Mouse (Mus musculus) T-helper 17 cell (primary cell): ENCODE measurements around the gene Auts2.

ENCODE experiments used
- in situ Hi-C, 2 experiments: fragments of 300-600 bp; cut with MboI, MseI; formaldehyde crosslinking; loops; 1 replicate in 1 of 2; 2 replicates in 1 of 2; pipeline ENCODE4 v1.15.1; 2025; ENCODE audit warnings: high pct_unique_total_duplicates in 2 of 2

Gene Auts2

GRCm38 (mm10) chr5:132268351-132268967 is 274.7 kb downstream of the Auts2 start:
- in situ Hi-C loops, result no loop called here

GRCm38 (mm10) chr5:132265015-132265414 is 278.1 kb downstream of the Auts2 start:
- in situ Hi-C loops, result no loop called here

- in situ Hi-C loops, result no loop called here
Measured at GRCm38 (mm10) chr5:132261750-132262149, 281.4 kb downstream of the Auts2 start.

DNA sequence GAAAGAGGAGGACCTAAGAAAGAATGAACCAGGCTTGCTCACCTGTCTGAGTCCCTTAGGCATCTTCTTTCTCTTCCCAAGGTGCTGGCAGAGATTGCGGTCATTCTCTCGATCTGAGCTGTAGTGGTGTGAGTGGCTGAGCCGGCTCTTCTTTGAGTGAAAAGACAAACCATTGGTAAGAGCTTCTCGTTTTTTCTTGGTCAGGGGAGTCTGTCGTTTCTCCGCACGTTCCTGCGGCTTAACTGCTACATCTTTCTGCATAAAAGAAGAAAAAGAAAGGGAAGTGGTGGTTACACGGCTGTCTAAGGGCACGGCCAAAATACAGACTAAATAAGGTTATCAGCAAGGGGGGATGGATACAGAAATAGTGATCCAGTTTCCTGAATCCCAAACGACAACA is 284.3 kb downstream of the Auts2 start:
- in situ Hi-C loops, result no loop called here

GRCm38 (mm10) chr5:132255579-132255978 is 287.6 kb downstream of the Auts2 start:
- in situ Hi-C loops, result no loop called here

DNA sequence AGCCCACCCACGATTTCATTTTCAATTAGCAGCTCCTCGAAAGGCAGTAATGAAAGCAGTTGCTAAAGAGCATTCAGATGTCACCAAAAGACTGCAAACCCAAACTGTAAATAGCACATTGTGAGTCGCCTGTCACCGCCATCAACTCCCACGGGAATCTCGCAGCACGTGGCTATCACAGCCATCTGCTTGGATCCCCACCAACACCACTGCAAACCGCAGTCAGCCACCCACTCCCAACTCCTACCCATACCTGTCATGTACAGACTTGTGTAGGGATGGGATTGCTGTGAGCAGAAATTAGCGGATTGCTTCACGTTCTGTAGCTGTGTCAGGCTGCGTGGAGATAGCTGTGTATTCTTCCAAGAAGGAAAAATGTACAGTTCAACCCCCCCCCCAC is 293.6 kb downstream of the Auts2 start:
- in situ Hi-C loops, result no loop called here

GRCm38 (mm10) chr5:132248069-132248468 is 295.1 kb downstream of the Auts2 start:
- in situ Hi-C loops, result no loop called here

GRCm38 (mm10) chr5:132235460-132235859 is 307.7 kb downstream of the Auts2 start:
- in situ Hi-C loops, result no loop called here

DNA sequence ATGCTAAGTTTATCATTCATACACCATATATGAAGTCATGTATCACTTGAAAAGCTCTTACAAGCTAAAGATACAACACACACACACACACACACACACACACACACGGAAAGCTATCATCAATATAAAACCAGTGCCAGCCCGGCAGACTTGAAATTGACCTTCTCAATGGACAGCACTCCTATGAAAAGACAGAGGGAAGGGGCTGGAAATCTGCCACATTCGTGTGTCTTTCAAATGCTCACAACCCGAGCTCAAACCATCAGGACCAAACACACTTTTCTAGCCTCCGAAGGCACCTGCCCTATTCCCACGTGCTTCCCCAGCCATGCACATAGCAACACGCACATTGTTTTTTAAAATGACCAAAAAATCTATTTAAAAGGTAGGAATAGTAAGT is 308.7 kb downstream of the Auts2 start:
- in situ Hi-C loops, result no loop called here

DNA sequence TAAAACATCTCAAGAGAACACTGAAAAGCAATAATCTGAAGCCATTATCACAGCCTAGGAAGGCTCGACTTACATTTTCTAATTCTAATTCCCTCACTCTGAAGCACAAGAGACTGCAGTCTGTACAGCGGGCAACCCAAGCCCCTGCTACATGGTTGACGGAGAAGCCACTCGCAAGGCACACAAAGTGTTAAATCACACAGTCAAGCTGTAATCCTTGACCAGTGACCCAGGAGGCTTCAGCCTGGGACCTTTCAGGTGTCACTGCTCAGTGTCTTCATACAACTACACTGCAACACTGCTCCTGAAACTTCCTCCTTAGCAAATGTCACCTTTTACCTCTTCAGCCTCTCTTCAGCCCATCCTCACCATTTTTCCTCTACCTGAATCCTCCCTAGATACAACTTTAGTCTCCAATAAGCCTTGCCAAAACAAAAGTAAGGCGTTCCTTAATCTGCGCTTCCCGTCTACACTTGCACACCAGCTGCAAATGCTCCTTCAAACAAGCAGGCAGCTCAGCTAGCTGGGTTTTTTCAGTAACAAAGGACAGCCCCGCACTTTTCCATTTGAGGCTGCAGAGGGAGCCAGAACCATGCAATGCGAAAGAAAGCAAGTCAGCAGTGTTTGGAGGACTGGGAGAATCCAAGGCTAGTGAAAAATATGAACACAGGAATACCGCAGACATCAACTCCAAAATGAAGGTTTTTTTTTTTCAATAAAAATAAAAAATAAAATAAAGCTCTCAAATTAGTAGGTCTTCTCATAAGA is 311.7 kb downstream of the Auts2 start:
- in situ Hi-C loops, result no loop called here

GRCm38 (mm10) chr5:132229644-132230357 is 313.3 kb downstream of the Auts2 start:
- in situ Hi-C loops, result no loop called here

DNA sequence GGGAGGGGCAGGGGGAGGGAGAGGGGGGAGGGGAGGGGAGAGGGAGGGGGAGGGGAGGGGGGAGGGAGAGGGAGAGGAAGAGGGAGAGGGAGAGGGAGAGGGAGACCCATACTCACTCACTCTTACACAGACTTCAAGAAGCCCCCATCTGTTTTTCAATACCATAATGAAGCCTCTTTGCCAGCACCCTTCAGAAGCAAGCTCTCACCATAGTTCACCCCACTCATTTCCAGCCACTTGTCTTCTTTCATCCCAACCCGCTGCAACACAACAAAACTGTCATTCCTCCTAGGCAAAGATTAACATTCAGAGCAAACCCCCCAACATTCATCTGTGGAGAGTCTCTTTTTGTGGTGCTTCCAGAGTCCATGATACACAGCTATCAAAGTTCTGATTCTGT is 314.1 kb downstream of the Auts2 start:
- in situ Hi-C loops, result no loop called here

GRCm38 (mm10) chr5:132220376-132220930 is 322.7 kb downstream of the Auts2 start:
- in situ Hi-C loops, result no loop called here

GRCm38 (mm10) chr5:132216143-132216542 is 327.0 kb downstream of the Auts2 start:
- in situ Hi-C loops, result loop anchor here in 1 of 2 experiments (10.0 kb wide), 1 partner anchor 581 kb away; no protein-coding TSS in a partner anchor

DNA sequence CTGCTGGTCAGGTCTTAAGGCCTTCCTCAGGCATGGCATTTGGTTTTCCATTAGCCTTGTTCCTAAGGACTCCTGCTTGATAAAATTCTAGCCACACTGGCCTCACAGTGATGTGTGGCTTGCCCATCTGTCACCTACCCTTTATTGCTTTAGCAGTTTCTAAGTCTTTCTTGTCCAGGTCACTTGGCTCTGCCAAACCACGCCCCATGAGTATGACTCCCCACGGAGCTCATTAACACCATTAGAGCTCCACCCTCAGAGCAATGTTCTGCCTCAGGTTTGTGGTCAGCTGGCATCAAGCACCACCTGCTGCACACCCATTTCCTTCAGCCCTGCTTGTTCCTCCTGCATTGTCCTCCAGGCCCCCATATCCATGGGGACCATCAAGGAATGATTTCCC is 330.7 kb downstream of the Auts2 start:
- in situ Hi-C loops, result loop anchor here in 1 of 2 experiments (10.0 kb wide), 1 partner anchor 578 kb away; no protein-coding TSS in a partner anchor

- in situ Hi-C loops, result loop anchor here in 1 of 2 experiments (10.0 kb wide), 1 partner anchor 575 kb away; no protein-coding TSS in a partner anchor
Measured at GRCm38 (mm10) chr5:132209694-132210093, 333.4 kb downstream of the Auts2 start.

DNA sequence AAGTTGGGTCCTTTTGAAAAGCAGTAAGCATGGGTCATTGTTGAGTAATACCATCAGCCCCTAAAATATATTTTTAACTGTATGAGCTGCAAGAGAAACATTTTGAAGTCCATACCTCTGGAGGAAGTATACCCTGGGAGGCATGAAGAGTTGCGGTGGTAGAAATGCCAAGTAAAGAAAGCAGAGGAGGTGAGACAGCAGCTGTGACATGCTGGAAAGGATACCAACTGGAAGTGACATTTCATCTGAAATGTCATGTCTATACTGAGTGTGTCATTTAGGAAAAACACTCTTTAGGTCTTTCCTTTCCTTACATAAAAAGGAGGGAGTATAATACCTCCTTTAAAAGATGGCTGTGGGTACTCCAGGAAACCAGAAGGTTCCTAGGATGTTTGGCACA is 336.9 kb downstream of the Auts2 start:
- in situ Hi-C loops, result no loop called here

GRCm38 (mm10) chr5:132203846-132204245 is 339.3 kb downstream of the Auts2 start:
- in situ Hi-C loops, result no loop called here

DNA sequence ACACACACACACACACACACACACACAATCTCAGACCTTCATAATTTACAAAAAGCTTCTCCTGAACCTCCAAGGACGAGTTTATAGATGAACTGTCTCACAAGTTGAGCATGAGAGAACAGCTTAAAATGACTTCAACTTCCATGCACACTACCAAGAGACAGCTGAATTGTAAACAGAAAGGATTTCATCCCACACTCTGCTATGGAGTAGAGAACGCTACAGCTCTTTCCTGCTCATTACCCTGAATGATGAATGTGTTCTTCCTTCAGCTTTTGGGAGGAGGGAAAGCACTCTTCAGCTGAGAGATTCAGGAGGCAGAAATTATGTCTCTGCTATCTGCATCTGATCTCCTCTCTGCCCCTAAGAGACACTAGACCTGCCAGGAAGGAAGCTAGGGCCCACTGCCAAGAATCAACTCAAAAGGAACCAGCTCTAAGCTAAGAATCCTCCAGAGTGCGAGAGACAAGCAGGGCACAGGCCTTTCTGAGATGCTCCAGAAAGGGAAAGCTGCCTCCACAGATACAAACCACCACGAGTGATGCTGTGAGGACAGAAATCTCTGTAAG is 342.0 kb downstream of the Auts2 start:
- in situ Hi-C loops, result no loop called here

- in situ Hi-C loops, result no loop called here
Measured at GRCm38 (mm10) chr5:132200595-132200994, 342.5 kb downstream of the Auts2 start.

DNA sequence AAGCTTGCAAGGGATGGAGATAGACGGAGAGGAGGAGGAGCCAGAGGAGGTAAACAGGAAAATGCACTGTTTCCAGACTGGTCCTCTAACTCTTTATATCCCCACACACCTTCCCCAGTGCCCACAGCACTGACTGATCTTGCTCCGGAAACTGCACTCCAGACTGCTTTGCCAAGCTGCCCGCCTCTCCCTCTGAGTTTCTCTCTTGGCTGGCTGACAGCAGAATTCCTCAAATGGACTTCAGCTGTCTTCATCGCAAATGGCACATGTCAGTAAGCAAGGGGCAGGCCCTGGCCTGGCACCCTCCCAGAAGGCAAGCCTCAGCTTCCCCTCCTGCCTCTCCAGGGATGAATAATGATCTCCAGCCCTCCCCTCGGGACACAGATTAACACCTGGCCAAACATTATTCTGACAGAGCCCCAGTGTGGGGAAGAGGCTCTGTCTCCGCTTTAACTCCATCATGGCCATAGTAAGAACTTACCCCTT is 348.1 kb downstream of the Auts2 start:
- in situ Hi-C loops, result no loop called here

DNA sequence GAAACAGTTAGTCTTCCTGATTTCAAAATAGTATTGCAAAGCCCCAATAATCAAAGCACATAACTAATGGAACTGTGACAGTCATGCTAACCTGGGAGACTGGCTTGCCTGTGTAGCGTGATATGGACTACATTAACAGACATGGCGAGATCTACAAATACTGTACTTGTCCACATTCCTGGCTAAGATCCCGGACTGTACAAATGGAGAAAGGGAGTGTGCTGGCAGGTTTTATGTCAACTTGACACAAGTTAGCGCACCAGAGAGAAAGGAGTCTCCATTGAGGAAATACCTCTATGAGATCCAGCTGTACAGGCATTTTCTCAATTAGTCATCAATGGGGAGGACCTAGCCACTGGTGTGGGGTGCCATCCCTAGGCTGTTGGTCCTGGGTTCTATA is 353.0 kb downstream of the Auts2 start:
- in situ Hi-C loops, result no loop called here
